Mouse (Mus musculus) adrenal gland, postnatal 36 days (tissue): ENCODE measurements around the gene Treh. TPM values are rescaled to one million over a fixed set of nuclear protein-coding genes. Genes with fewer than 3 reads are reported as not detected.
"Not testable (repeated sequence)": the region's sequence is repeated elsewhere in the genome, so short reads cannot be mapped to it uniquely, and the experiment has no call there.

Experiments used
- DNase-seq, 2 experiments: peaks; one replicate each; pipeline ENCODE4 v3.0.0; 2021; ENCODE audit warnings: mixed read lengths in 1 of 2
- long read RNA-seq, 2 experiments: library from polyadenylated mRNA; stranded (forward); transcript quantifications; one replicate each; pipeline ENCODE4 v2.0.0; 2021; ENCODE audit warnings: borderline sequencing depth in 2 of 2
- total RNA-seq, 2 experiments: library from RNA; stranded (reverse); gene quantifications; 2 replicates each; pipeline ENCODE4 v1.2.3; 2021

Treh gene
- not detected for total RNA-seq
- long read RNA-seq, experiment 1 = 0 reads
- long read RNA-seq, experiment 2 = 0 reads

- no peak for DNase-seq
Observed at GRCm38 (mm10) chr9:44673005-44673404, at the start of gene Treh. Treh (plus strand) TSS chr9:44673233.

DNA sequence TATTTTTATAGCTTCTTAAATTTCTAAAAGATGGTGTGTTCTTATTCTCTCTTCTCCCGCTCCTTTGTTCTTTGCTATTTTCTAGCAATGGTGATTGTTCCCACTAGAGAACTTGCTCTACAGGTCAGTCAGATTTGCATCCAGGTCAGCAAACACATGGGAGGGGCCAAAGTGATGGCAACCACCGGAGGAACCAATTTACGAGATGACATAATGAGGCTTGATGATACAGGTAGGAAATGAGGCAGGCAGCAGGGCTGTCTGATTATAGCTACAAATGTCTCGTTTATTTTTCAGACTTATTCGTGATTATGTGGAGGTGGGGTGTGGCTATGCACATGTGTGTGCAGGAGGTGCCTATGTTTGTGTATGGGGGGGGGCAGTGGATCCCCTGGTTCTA lies 48.6 kb upstream of the Treh start:
- DNase-seq = no peak

DNA sequence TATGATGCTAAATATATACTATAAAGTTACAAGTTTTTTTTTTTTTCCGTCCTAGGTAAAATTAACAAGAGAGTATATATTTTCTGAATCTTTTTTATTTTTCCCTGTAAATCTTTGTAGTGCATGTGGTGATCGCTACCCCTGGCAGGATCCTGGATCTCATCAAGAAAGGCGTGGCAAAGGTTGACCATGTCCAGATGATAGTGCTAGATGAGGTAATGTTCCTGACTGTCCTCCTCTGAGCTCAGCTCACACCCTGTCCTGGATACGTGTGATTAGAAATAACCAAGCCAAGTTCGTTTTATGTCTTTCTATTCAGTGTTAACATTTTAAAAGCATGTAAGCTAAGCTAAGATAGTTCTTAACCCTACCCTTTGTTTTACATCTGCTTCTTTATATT lies 46.8 kb upstream of the Treh start:
- no peak for DNase-seq

DNA sequence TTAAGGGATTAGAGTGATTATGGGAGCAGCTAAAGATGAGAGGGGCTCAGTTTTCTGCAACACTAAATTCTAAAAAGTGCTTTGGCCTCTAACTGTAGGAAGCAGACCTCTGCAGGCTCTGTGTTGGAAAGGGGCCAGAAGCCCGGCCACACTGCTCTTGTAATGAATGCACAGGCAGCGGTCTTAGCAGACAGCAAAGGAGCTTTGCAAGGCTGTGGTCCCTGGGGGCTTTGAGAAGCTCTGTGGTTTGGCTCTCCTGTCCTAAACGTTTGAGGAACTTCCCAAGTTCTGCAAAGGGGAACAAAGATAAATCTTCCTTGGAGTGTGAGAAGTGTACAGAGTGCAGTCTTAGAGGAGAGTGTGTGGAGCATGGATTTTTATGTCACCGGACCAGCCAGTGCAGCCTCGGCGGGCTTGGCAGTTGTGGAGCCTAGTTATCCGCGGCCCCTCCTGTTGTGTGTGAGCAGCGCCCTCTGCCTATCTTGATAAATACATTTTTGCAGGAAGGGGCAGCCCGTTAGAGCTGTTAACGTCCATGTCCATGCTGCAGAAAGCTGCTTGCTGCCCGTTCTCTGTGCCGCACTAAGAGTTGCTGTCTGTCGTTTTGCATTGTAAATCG lies 35.4 kb upstream of the Treh start:
- DNase-seq = peak; percentile 37 to 63

DNA sequence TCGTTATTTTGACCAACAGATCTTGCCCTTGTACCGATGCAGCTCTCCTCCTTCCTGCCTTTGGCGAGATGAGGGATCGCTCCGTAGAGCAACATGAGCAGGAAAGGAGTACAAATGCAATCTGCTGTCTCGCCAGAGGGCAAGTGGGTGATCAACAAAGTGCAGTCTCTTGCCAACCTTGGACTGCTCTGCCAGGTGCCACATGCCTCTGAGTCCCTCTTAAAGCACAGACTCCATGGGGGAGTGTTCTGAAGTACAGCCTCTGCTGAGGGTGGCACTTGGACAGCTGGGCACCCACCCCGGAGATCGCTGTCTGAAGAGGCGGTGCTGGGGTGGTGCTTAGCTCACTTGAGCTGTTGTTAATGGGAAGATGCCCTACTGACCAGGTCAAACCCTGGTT lies 34.3 kb upstream of the Treh start:
- DNase-seq = peak in 1 of 2 experiments; percentile 13

- DNase-seq = not testable (repeated sequence)
Observed at GRCm38 (mm10) chr9:44640028-44640427, 33.0 kb upstream of the Treh start.

DNA sequence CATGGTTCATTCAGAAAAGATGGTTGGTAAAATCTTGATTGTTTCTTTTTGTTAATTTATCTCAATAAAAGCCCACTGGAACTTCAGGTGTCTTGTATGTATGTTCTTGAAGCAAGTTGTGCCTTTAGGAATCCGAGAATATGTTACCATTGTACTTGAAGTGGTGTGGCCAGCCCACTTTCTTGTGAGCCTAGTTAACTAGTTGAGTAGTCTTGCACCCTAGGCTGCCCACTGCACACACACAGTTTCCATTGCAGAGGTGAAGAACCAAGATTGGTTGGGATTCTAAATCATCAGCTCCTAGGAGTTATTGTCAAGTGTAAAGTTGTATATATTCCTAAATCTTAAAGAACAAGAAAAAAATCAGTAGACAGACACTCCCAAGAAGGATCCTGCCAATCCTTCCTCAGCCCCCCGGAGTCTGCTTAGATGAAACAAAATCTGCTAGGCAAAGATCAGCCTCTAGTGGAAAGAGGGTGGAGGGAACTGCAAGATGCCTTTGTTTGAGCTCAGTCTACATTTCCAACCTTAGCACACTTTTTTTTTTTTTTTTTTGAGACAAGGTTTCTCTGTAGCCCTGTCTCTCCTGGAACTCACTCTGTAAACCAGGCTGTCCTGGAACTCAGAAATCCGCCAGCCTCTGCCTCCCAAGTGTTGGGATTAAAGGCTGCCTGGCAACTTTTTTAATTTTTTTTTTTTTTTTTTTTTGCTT lies 32.2 kb upstream of the Treh start:
- no peak for DNase-seq

- no peak for DNase-seq
Observed at GRCm38 (mm10) chr9:44641616-44642015, 31.4 kb upstream of the Treh start.

DNA sequence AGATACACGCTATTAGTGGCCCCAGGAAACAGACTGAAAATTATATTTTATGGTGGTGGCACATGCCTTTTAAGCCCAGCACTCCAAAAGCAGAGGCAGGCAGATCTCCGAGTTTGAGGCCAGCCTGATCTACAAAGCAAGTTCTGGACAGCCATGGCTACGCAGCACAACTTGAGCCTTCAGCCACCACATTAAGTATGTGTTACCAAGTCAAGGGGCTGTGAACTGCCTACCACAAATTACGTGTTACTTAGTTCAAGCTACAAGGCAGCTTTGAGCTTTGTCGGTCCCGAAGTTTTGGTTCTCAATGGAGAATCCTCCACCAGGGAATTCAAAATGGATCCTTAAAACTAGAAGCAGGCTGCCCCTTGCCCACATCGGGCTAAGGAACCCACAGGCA lies 29.9 kb upstream of the Treh start:
- no peak for DNase-seq

- no peak for DNase-seq
Observed at GRCm38 (mm10) chr9:44644186-44644585, 28.8 kb upstream of the Treh start.

- peak; percentile 68 to 73 for DNase-seq
Observed at GRCm38 (mm10) chr9:44645481-44645880, 27.6 kb upstream of the Treh start.

GRCm38 (mm10) chr9:44645924-44646323 lies 27.1 kb upstream of the Treh start:
- DNase-seq = peak in 1 of 2 experiments; percentile 42

- DNase-seq = no peak
Observed at GRCm38 (mm10) chr9:44646366-44646765, 26.7 kb upstream of the Treh start.

DNA sequence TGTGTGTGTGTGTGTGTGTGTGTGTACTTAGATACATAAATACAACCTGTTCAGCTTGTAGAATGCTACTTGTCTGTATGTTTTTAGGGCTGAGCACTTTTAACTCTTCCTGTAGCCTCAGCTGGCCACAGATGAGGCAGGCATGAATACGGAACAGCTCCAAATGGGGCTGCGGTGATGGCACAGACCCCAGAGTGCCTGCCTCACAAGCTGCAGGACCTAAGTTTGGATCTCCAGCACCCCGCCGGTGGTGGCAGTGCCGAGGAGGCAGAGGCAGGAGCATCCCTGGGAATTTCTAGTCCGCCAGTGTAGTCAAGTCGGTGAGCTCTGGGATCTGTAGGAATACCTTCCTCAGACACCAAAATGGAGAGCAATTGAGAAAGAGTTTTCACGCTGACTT lies 26.0 kb upstream of the Treh start:
- DNase-seq = no peak

GRCm38 (mm10) chr9:44647656-44648055 lies 25.4 kb upstream of the Treh start:
- no peak for DNase-seq

GRCm38 (mm10) chr9:44648881-44649281 lies 24.2 kb upstream of the Treh start:
- no peak for DNase-seq

GRCm38 (mm10) chr9:44652027-44652426 lies 21.0 kb upstream of the Treh start:
- DNase-seq = peak; percentile 84 to 90

DNA sequence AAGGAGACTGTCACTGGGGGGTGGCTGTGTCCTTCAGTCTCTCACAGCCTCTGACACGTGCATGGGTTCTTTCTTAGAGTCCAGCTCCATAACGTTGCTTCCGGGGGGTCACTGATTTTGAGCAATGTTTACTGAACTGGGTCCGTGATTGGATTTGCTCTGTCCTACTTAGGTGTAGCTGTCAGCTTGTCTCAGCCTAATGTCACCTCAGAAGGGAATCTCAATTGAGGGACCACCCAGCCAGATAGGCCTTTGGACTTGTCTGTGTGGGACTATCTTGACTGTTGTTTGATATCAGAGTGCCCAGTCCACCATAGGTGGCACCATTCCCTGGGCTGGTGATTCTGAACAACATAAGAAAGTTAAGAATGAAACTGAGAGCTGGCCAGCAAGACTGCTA lies 19.1 kb upstream of the Treh start:
- DNase-seq = no peak

GRCm38 (mm10) chr9:44655098-44656066 lies 17.7 kb upstream of the Treh start:
- peak; percentile 63 to 76 for DNase-seq

DNA sequence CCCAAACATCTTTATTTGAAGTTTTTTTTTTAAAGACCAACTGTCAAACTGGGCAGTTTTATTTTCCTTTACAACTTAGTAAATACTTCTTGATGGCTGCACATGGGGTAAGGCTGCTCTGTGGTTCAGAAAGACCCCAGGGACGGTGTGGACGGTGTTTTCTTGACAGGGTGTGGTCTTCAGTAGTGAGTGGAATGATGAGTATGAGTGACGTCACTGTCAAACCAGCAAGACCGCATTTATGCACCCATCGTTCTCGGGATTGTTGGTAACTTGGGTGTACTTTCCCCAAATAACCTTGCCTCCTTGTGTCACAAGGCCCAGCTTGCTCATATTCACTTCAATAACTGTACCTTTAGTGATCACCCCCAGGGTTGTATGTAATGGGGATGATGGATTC lies 9.3 kb upstream of the Treh start:
- DNase-seq = no peak

- no peak for DNase-seq
Observed at GRCm38 (mm10) chr9:44671416-44671815, 1.6 kb upstream of the Treh start.

- no peak for DNase-seq
Observed at GRCm38 (mm10) chr9:44672291-44672865, 655 bp upstream of the Treh start.
